Mouse (Mus musculus) testis, adult 2 months (tissue): Measurements from ENCODE around the gene Saa2. TPM values are rescaled to one million over a fixed set of nuclear protein-coding genes. Genes with fewer than 3 reads are reported as not detected.

Experiments used
- H3K27ac ChIP-seq: fragments of 200-500 bp; 2 replicates; pipeline ENCODE4 v1.5.1; 2012; ENCODE audit warnings: low read depth, low read length; ENCODE audit not compliant: control insufficient read depth, insufficient read depth
- H3K27me3 ChIP-seq: fragments of 200-500 bp; 2 replicates; pipeline ENCODE4 v1.6.1; 2012; ENCODE audit warnings: mild to moderate bottlenecking, low read length, moderate library complexity; ENCODE audit not compliant: control insufficient read depth, insufficient read depth
- H3K36me3 ChIP-seq: fragments of 200-500 bp; 2 replicates; pipeline ENCODE4 v1.6.1; 2012; ENCODE audit warnings: mild to moderate bottlenecking, low read length; ENCODE audit not compliant: control insufficient read depth, insufficient read depth
- H3K4me1 ChIP-seq: fragments of 200-500 bp; 2 replicates; pipeline ENCODE4 v1.6.1; 2012; ENCODE audit warnings: low read length; ENCODE audit not compliant: control insufficient read depth, insufficient read depth
- H3K4me3 ChIP-seq: fragments of 200-500 bp; 2 replicates; pipeline ENCODE4 v1.5.1; 2012; ENCODE audit warnings: low read depth, mild to moderate bottlenecking, low read length, moderate library complexity, mixed read lengths; ENCODE audit not compliant: control insufficient read depth
- CTCF ChIP-seq: fragments of 200-500 bp; IDR thresholded peaks from 2 replicates; pipeline ENCODE4 v1.5.1; 2012; ENCODE audit warnings: low read depth, mild to moderate bottlenecking, inconsistent platforms, low read length, moderate library complexity; ENCODE audit not compliant: control insufficient read depth, insufficient read depth, insufficient replicate concordance
- POLR2A ChIP-seq: fragments of 200-500 bp; IDR thresholded peaks from 2 replicates; pipeline ENCODE4 v1.6.1; 2012; ENCODE audit warnings: low read depth, mild to moderate bottlenecking, inconsistent platforms, low read length, moderate library complexity; ENCODE audit not compliant: control insufficient read depth
- polyA plus RNA-seq: library from polyadenylated mRNA; depleted of rRNA; stranded (reverse); fragments of >200 nt; gene quantifications from 2 replicates; pipeline ENCODE4 v1.2.3, GENCODE M21; 2012

Saa2 gene
- polyA plus RNA-seq, 1 experiment, result not detected

GRCm38 (mm10) chr7:46719526-46719925 lies 32.1 kb upstream of the Saa2 start:
- H3K36me3 ChIP-seq, result no peaks in the 10 kb centered on the region
- H3K4me3 ChIP-seq, result no peak overlapping the region
- no peaks in the 10 kb centered on the region for H3K27me3 ChIP-seq
- no peaks in the 10 kb centered on the region; the same call in none of the 2 replicates for H3K4me1 ChIP-seq
- H3K27ac ChIP-seq, result no peak overlapping the region
- no peak for TF ChIP-seq POLR2A
- TF ChIP-seq CTCF, result no peak

GRCm38 (mm10) chr7:46720460-46720859 lies 31.1 kb upstream of the Saa2 start:
- Histone ChIP-seq H3K27ac (no peak overlapping the region), H3K4me1 (no peaks in the 10 kb centered on the region; the same call in none of the 2 replicates), H3K36me3 (no peaks in the 10 kb centered on the region), H3K27me3 (no peaks in the 10 kb centered on the region), H3K4me3 (no peak overlapping the region)
- TF ChIP-seq POLR2A (no peak), CTCF (no peak)

DNA sequence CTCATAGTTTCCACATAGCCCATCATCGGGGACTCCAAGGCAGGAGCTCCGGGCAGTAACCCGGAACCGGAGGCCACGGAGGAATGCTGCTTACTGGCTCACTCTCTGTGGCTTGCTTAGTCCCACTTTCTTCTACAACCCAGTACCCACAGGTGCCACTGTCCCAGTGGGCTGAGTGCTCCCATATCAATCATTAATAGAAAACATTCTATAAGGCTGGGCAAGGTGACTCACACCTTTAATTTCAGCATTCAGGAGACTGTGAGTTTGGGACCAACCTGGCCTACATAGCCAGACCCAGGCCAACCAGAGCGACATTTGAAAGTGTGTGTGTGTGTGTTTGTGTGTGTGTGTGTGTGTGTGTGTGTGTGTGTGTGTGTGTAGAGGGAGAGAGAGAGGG lies 28.2 kb upstream of the Saa2 start:
- Histone ChIP-seq H3K36me3 (no peaks in the 10 kb centered on the region), H3K4me3 (no peak overlapping the region), H3K27ac (no peak overlapping the region), H3K27me3 (no peaks in the 10 kb centered on the region), H3K4me1 (no peaks in the 10 kb centered on the region; the same call in none of the 2 replicates)
- TF ChIP-seq CTCF (no peak), POLR2A (no peak)

DNA sequence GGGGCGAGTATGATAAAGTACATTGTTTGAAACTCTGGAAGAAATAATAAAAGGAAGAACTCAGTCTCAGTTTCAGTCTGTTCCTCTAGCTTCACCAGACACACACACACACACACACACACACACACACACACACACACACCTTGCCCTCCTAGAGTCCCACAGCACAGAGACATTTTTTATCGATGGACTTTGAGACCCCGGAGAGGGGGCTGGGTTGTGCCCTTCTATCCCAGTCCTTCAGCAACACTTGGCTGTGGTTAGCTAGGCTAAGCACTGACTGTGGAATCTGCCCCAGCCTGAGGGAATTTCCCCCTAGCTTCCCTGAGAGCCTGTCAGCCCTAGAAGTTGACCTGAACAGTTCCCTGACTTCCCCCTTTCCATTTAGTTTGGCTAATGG lies 27.7 kb upstream of the Saa2 start:
- H3K27ac ChIP-seq, result no peak overlapping the region
- no peaks in the 10 kb centered on the region for H3K27me3 ChIP-seq
- no peaks in the 10 kb centered on the region for H3K36me3 ChIP-seq
- H3K4me1 ChIP-seq, result no peaks in the 10 kb centered on the region; the same call in none of the 2 replicates
- no peak for TF ChIP-seq POLR2A
- no peak for TF ChIP-seq CTCF
- no peak overlapping the region for H3K4me3 ChIP-seq

DNA sequence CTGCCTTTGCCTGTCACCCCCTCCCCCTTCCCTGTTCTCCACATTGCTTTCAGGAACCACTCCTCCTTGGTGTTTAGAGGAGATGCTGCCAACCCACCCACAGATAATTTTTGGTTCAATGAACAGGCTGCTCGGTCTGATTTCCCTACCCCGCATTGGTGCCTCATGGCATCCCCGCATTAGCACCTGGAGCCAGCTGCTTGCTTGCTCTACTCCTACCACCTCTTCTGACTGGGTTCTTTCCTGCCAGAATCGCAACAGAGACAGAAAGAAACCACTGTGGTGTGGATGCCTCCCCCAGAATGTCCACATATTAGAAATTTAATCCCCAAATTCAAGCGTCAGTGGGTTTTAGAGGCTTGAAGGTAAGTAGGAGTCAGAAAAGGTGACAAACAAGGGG lies 27.2 kb upstream of the Saa2 start:
- Histone ChIP-seq H3K4me3 (no peak overlapping the region), H3K4me1 (no peaks in the 10 kb centered on the region; the same call in 1 of the 2 replicates), H3K27me3 (no peaks in the 10 kb centered on the region), H3K27ac (no peak overlapping the region), H3K36me3 (no peaks in the 10 kb centered on the region)
- no peak for TF ChIP-seq POLR2A
- TF ChIP-seq CTCF, result no peak

DNA sequence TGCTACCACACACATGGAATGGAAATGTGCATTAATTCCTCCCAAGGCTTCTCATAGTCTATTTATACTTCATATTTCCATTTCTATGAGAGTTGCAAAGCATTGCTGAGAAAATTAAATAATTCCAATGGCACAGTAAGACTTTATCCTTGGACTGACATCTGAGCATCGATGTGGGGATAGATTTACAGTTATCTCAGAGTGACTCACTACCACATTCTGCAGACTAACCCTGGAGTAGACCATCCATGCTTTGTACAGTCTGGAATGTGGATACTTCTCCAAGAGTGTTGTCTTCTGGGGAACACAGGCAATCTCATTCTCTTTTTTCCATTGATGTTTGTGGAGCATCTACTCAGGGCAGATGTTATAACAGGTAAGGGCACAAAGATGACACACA lies 24.0 kb upstream of the Saa2 start:
- H3K36me3 ChIP-seq, result no peaks in the 10 kb centered on the region
- TF ChIP-seq CTCF (no peak), POLR2A (no peak)
- H3K27ac ChIP-seq, result no peak overlapping the region
- no peaks in the 10 kb centered on the region; the same call in 1 of the 2 replicates for H3K4me1 ChIP-seq
- H3K27me3 ChIP-seq, result no peaks in the 10 kb centered on the region
- no peak overlapping the region for H3K4me3 ChIP-seq

DNA sequence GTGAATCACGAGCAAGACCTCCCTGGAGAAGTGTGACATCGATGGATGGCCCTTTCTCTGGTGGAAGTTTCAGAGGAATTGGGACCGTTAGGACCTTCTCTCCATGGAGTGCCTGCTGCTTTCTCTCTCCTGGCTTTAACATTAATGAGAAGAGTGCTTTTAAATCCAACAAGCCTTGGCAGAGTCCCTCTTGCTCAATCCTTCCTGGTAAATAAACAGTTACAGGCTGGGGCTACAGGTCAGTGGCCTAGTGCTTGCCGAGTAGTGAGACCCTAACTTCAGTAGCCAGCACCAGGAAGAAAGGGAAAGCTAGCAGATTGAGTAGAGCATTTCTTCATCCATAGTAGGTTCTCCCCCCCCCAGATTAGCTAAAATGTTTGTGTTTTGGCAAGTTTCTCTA lies 19.1 kb upstream of the Saa2 start, which contains the start of gene Saa4:
Saa4 (minus strand) TSS at position 146 of the 400 bp plus-strand sequence.
- Histone ChIP-seq H3K4me3 (no peak within 1 kb of the TSS), H3K4me1 (no peaks in the 10 kb centered on the region; the same call in 1 of the 2 replicates), H3K36me3 (no peaks in the 10 kb centered on the region), H3K27ac (no peak within 1 kb of the TSS), H3K27me3 (no peaks in the 10 kb centered on the region)
- TF ChIP-seq CTCF (no peak), POLR2A (no peak)

GRCm38 (mm10) chr7:46734983-46735382 lies 16.6 kb upstream of the Saa2 start:
- TF ChIP-seq POLR2A, result no peak
- TF ChIP-seq CTCF, result no peak
- H3K4me3 ChIP-seq, result no peak overlapping the region

More at GRCm38 (mm10) chr7:46734983-46735382, 16.6 kb upstream of the Saa2 start:
- Histone ChIP-seq H3K27me3 (no peaks in the 10 kb centered on the region), H3K27ac (no peak overlapping the region), H3K4me1 (no peaks in the 10 kb centered on the region; the same call in 1 of the 2 replicates), H3K36me3 (no peaks in the 10 kb centered on the region)
